Mouse (Mus musculus): ENCODE data around the gene Dock2.
A peak's percentile ranks its signal among the peaks of the same experiment; 100 is the strongest.

Dock2 gene

GRCm38 (mm10) chr11:34349453-34350056 is 434.1 kb downstream of the Dock2 start:
- DNase-seq (ENCODE audit: low read depth): no peak

DNA sequence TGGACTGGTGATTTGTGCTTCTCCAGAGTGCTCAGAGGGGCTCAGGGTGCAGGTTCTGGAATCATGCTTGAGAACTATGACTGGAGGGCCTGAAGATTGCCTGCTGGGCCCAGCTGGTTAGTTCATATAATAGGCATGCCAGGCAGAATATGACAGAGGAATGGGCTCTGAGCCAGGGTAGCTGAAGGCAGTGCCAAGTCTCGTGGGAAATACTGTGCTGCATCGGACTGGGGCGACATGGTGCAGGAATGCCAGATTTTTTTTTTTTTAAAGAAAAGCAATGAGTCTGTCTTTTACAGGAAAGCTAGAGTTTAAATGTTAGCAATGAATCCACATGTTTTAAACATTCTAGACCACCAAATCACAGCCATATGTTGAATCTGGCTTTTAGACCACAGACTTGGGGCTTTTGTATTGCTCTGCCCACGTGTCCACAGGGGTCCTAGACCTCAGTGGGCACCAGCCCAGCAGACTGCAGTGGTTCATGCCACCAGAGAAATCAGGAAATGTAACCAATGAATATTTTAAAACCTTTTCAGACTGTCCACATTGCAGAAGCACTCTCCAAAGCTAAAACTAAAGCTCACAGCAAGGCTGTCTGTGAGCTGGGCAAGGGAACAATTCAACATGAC is 435.3 kb downstream of the Dock2 start:
- no peak for DNase-seq (ENCODE audit: low read depth)

GRCm38 (mm10) chr11:34344310-34344709 is 439.4 kb downstream of the Dock2 start:
- DNase-seq (ENCODE audit: low read depth): no peak

DNA sequence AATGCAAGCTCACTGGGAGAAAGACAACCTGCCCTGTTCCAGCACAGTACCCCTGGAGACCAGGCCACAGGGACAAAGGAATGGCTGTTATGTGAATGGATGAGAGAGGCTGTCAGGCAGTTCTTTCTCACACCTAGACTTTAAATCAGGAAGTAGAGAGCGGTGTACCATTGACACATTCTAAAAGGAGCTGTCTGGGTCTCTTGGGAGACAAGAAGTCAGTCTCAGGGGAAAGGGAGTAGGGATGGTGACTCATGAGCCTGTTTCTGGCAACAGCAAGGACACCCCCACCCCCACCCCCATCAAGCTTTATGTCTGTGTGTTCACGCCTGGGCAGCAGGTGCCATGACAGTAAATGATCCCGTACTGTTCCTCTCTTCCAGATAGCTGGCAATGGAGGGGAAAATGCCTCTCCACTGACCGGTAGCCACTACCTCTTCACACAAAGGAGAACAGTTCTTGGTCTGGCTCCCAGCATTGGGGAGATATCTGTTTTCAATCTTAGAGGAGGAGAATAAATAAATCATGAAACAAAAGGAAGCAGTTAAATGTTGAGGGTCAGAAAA is 439.9 kb downstream of the Dock2 start:
- DNase-seq (ENCODE audit: low read depth): no peak

DNA sequence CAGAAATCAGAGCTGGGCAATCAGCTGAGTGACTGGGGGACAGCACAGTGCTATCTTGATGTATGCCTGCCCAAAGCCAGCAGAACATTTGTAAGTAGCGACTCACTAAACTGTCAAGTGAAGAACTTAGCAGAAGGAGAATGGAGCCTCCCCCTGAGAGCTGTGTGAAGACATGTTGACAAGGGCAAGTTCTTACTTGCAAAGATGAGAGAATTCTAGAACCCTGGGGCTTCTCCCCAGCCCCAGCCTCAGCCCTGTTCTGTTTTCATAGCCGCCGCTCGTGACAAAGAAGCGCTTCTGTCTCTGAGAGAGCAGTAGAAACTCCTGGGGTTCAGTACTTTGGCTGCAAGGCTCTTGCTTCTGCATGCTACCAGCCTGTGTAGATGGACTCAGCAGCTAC is 444.0 kb downstream of the Dock2 start:
- DNase-seq (ENCODE audit: low read depth): no peak

DNA sequence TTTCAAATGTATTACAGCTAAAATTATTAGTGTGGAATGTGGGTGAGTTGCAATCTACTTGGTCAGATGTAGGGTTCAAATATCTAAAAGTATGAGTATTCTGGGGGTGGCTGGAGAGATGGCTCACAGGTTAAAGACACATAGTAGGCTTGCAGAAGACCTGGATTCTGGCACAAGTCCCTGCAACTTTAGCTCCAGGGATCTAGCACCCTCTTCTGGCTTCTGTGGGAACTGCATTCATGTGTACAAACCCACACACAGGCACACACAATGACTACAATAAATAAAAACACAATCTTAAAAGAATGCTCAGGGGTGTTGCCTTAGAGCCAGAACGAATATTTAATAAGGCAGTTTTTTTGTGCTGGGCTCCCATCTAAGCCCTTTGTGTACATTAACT is 445.8 kb downstream of the Dock2 start:
- peak; percentile 29 for DNase-seq (ENCODE audit: low read depth)

GRCm38 (mm10) chr11:34332344-34333031 is 451.2 kb downstream of the Dock2 start:
- DNase-seq (ENCODE audit: low read depth): no peak

GRCm38 (mm10) chr11:34323664-34324063 is 460.0 kb downstream of the Dock2 start:
- no peak for DNase-seq (ENCODE audit: low read depth)

DNA sequence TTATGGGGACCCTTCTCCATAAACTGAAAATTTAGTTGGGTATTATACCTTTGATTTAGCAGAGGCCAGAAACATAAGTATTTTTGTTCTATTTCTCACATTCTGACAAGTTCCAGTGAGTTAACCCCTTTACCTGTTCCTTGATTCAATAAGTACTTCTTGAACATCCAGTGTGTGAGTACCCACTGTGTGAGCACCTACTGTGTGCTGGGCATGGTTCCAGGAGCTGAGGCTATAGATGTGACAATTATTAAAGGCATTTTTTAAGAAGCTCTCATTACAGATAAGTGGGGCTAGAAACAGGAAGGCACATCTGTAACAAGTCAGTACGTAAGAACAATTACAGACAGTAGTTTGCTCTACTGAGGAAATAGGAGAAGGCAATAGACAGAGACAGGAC is 464.4 kb downstream of the Dock2 start:
- no peak for DNase-seq (ENCODE audit: low read depth)

DNA sequence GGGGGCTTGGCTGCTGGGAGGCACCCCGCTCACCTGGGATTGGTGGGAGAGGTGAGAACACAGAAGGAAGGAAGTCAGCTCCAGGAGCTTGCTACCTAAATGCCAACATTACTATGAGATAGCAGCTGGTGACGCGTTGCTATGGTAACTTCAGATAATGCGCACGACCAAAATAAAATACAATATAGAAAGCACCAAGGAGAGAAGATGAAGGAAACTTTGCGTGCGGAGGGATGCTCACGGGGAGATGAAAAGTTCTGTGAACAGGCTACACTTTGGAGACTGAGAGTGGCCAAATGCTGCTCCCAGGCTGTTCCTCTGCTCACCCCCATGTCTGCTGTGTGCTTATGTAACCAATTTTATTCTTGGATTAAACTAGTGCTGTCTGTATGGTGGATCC is 466.7 kb downstream of the Dock2 start:
- no peak for DNase-seq (ENCODE audit: low read depth)

DNA sequence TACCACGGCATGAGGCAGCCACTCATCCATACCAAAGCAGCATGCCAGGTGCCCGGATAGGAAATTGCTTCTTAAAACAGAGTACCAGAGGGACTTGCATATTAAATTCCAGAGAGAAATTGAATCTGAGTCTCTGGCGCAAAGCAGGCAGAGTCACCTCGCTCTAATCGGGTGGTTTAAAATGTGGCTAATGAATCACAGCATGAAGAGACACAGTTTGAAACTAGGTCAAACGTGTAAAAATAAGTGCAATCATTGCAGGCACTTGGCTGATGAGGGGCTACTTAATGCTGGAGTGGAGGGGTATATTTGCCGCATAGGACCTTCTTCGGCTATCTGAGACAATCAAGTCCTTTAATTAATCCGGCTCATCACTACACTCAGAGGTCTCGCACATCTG is 467.5 kb downstream of the Dock2 start:
- DNase-seq (ENCODE audit: low read depth): no peak

GRCm38 (mm10) chr11:34315383-34315782 is 468.3 kb downstream of the Dock2 start:
- DNase-seq (ENCODE audit: low read depth): no peak

GRCm38 (mm10) chr11:34314534-34315379 is 468.9 kb downstream of the Dock2 start, which contains the start of gene Fam196b:
TSS of gene Fam196b (plus strand) at chr11:34314822.
- DNase-seq (ENCODE audit: low read depth): peak; percentile 47

DNA sequence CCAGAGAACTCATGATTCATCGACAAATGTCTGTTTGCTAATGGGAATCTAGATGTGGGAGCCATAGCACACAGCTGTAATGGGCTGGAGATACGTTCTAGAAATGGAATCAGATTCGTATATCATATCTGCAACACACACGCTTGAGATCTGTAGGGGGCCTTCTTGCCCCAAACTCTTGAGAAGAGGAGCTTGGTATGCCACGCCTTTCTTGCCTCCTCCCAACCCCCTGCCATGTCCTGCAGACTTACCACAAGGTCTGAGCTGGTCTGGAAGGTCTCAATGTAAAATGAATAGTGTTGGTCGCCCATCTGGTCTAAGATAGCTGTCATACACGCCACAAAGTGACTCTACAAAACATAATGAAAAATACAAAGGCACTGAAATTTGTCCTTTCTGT is 471.5 kb downstream of the Dock2 start:
- DNase-seq (ENCODE audit: low read depth): no peak

DNA sequence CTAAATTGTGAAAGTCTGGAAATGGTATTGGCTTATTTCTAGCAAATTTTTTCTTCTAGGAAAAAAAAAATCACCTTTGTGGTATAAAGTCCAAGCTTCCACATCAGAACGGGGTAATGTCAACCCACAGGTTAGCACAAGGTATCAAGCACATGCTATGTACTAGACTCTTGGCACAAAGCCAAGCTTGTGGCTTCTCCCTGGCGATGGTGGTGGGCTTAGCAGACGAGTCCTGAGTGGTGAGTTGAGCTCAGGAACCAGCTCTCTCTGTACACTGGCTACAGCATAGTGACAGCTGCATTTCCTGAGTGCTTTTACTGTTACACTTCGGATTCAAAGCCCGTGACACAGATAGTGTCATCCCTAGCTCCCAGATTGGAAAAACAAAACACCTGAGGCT is 472.0 kb downstream of the Dock2 start:
- peak; percentile 15 for DNase-seq (ENCODE audit: low read depth)

- DNase-seq (ENCODE audit: low read depth): no peak
Measured at GRCm38 (mm10) chr11:34309360-34309759, 474.3 kb downstream of the Dock2 start.

GRCm38 (mm10) chr11:34308731-34309130 is 475.0 kb downstream of the Dock2 start:
- DNase-seq (ENCODE audit: low read depth): no peak

DNA sequence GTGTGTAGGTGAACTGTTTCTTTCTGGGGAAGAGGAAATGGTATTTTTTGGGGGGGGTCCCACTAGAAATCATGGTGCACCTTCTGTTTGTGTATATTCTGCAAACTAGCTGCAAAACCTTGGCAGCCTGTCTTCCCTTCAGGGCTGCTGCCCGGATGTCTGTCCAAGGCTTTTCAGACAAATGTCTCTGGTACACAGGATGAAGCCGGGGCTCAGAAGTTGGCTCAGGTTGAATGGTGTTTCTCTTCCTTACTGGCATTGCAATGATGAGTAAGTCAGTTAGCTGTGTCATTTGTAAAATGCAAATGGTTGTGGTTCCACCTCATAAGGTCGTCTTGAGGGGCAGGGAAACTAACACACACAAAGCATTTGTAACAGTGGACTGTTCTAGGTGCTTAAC is 477.5 kb downstream of the Dock2 start:
- no peak for DNase-seq (ENCODE audit: low read depth)

DNA sequence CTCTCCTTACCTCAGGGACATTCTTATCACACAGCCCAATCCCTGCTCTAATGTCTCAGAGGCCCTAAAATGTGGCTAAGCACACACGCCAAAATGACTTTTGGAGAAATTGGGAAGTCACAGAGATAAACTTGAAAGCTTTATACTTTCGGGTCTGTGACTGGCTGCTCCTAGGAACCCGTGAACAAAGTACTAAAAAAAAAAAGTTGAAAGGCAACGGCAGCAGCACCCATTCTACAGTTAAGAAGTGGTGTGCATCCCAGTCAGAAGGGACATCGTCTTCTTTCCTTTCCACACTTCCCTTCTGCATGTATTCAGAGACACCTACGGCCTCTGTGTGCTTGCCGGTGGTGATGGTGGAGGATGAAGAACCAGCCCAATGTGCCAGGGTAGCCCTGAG is 483.6 kb downstream of the Dock2 start:
- DNase-seq (ENCODE audit: low read depth): no peak

DNA sequence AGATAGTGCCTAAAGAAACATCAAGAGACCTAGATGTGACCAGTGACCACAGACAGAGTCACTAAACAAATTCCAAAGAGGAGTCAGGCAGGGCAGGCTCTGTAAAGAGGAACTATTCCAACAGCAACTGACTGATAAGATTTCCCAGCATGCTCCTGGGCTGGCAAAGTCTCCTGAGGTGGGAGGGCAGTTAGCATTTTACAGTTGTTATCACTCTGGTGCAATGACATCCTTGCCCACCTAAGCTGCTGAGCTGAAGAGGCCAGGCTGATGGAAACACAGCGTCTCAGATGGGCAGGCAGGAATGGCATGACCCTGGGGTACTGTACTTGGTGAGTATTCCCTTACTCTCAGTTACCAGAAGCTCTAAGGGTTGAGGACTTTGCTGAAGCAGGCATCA is 484.1 kb downstream of the Dock2 start:
- no peak for DNase-seq (ENCODE audit: low read depth)

DNA sequence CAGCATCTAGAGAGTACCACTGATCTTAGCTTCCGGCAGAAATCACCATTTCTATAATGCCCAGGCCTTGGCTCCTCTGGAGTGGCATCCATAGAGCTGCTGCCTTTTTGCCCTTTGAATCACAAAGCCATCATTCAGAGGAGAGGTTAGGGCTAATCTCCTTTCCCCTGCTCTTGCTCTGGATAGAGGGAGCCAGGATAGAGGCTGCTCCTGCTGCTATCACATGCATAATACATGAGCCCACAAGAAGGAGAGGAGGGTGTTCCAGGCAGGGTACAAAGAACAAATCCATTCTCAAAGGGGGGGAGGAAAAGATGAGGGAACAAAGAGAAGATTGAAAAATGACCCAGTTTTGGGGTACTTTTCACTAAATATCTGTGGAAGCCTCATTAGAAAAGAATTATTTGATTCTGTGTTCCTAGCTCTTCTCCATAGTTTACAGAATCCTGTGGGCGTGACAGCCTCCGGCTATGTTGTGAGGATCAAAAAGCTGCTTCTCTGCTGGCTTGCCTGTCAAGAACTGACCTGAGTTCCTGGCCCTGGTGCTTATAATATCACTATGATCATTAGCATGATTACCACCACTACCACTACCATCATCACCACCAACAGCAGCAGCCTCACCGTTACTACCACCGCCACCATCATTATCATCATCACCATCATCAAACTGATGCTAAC is 485.9 kb downstream of the Dock2 start:
- DNase-seq (ENCODE audit: low read depth): no peak

GRCm38 (mm10) chr11:34291304-34291703 is 492.4 kb downstream of the Dock2 start:
- DNase-seq (ENCODE audit: low read depth): no peak
